Mouse (Mus musculus) small intestine, adult 2 months (tissue): Measurements from ENCODE around the gene Pkig.

Experiments
- CTCF ChIP-seq: fragments of 200-500 bp; IDR thresholded peaks from 2 replicates; pipeline ENCODE4 v1.5.1; 2012; ENCODE audit warnings: low read depth, mild to moderate bottlenecking, control low read depth, inconsistent platforms, low read length, moderate library complexity, mixed read lengths; ENCODE audit not compliant: insufficient replicate concordance, insufficient read length; ENCODE audit errors: extremely low read depth
- POLR2A ChIP-seq: fragments of 200-500 bp; IDR thresholded peaks from 2 replicates; pipeline ENCODE4 v1.6.1; 2012; ENCODE audit warnings: low read depth, mild to moderate bottlenecking, control low read depth, inconsistent platforms, low read length, moderate library complexity

DNA sequence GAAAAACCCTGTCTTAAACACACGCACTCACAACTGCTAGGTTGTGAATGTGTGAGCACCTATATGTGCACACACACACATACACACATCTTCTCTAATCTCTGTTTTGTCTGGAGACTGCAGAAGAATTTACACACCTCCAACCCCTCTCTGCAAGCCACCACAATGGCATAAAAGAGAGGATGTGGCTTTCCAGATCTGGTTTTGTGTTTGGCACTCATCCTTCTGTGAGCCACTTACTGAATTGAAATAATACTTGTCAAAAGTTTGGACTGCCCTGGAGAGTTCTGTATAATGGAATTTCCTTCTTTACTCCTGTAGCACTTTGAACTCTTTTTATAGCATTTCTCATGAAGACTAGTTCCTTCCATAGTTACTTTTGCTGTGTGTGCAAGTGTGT is 8.9 kb downstream of the Pkig start:
- TF ChIP-seq POLR2A (no peak), CTCF (no peak)
